Mouse (Mus musculus) limb, embryonic 14.5 days (tissue): ENCODE results near the gene Gabarap. TPM values are rescaled to one million over a fixed set of nuclear protein-coding genes. Genes with fewer than 3 reads are reported as not detected.

Source experiments
- ATAC-seq: fragments of 200-750 bp; cut with Nextera tagmentation; 2 replicates; pipeline ENCODE4 v1.8.0; 2017; ENCODE audit warnings: low read depth, moderate number of reproducible peaks, moderate TSS enrichment; ENCODE audit not compliant: low FRiP score
- DNase-seq: peaks from one replicate; pipeline ENCODE4 v3.0.0-alpha.2; 2015; ENCODE audit warnings: low spot score
- H3K27ac ChIP-seq: fragments of 300-500 bp; sonication (generic); replicated peaks from 2 replicates; pipeline ENCODE4 v1.5.1; 2014; ENCODE audit warnings: low read depth, mild to moderate bottlenecking, low read length, moderate library complexity, mixed read lengths
- H3K27me3 ChIP-seq: fragments of 300-500 bp; sonication (generic); 2 replicates; pipeline ENCODE4 v1.6.1; 2014; ENCODE audit warnings: low read length, mixed read lengths; ENCODE audit not compliant: control insufficient read depth, insufficient read depth
- H3K36me3 ChIP-seq: fragments of 300-500 bp; sonication (generic); 2 replicates; pipeline ENCODE4 v1.6.1; 2014; ENCODE audit warnings: mild to moderate bottlenecking, low read length, moderate library complexity, mixed read lengths; ENCODE audit not compliant: control insufficient read depth, insufficient read depth
- H3K4me1 ChIP-seq: fragments of 300-500 bp; sonication (generic); 2 replicates; pipeline ENCODE4 v1.6.1; 2014; ENCODE audit warnings: antibody characterized with exemption, low read length, mixed read lengths; ENCODE audit not compliant: control insufficient read depth, insufficient read depth
- H3K4me2 ChIP-seq: fragments of 300-500 bp; sonication (generic); replicated peaks from 2 replicates; pipeline ENCODE4 v1.6.1; 2014; ENCODE audit warnings: low read depth, mild to moderate bottlenecking, low read length, moderate library complexity; ENCODE audit not compliant: severe bottlenecking
- H3K4me3 ChIP-seq: fragments of 300-500 bp; sonication (generic); replicated peaks from 2 replicates; pipeline ENCODE4 v1.5.1; 2014; ENCODE audit warnings: low read length
- H3K9ac ChIP-seq: fragments of 300-500 bp; sonication (generic); 2 replicates; pipeline ENCODE4 v1.6.1; 2014; ENCODE audit warnings: mild to moderate bottlenecking, low read depth, low read length, moderate library complexity; ENCODE audit not compliant: severe bottlenecking
- H3K9me3 ChIP-seq: fragments of 300-500 bp; sonication (generic); 2 replicates; pipeline ENCODE4 v1.6.1; 2016; ENCODE audit warnings: low read length; ENCODE audit not compliant: control insufficient read depth
- POLR2A ChIP-seq: fragments of 200-500 bp; IDR thresholded peaks from 2 replicates; pipeline ENCODE4 v1.8.0; 2012; ENCODE audit warnings: inconsistent platforms, mild to moderate bottlenecking, moderate library complexity, borderline replicate concordance; ENCODE audit not compliant: insufficient read depth, insufficient read length; ENCODE audit errors: extremely low read depth
- WGBS: fragments of 180-500 bp; shearing (Covaris S2); extraction: QIAGEN DNeasy Blood & Tissue Kit; methylation state at CpG from one replicate; pipeline ENCODE4 v1.1.7; 2014; 5-methylcytosine and 5-hydroxymethylcytosine counted together
- polyA plus RNA-seq, 2 experiments: library from polyadenylated mRNA; depleted of rRNA in 1 of 2; stranded (reverse) in 1 of 2; unstranded in 1 of 2; fragments of >200 nt; fragmentation: Nextera tagmentation in 1 of 2; extraction: Ambion mirVana in 1 of 2; gene quantifications; 2 replicates each; pipeline versions ENCODE4 v1.2.1 to v1.2.3; 2012 to 2014

Gabarap gene
- polyA plus RNA-seq, 2 experiments = 431 to 574 TPM

GRCm38 (mm10) chr11:69982225-69982624 lies 8.7 kb upstream of the Gabarap start, which contains the start of gene Elp5:
TSS of gene Elp5 (minus strand) at chr11:69982517.
- DNase-seq (no peak), ATAC-seq (no peak)
- Histone ChIP-seq H3K27me3 (no peaks in the 10 kb centered on the region), H3K4me1 (peaks cover 19% of the 10 kb centered on the region), H3K27ac (peak within 1 kb of the TSS; percentile 97), H3K9me3 (no peaks in the 10 kb centered on the region), H3K4me3 (peak within 1 kb of the TSS; percentile 99), H3K4me2 (peak within 1 kb of the TSS; percentile 88), H3K9ac (peak within 1 kb of the TSS; percentile 96), H3K36me3 (peaks cover 40% of the 10 kb centered on the region)
- no peak for TF ChIP-seq POLR2A
- WGBS = 66% methylated on average over 8 of the region's 8 CpGs

GRCm38 (mm10) chr11:69982877-69983276 lies 8.1 kb upstream of the Gabarap start:
- Histone ChIP-seq H3K27ac (no peak overlapping the region), H3K9ac (peak overlapping the region; percentile 96), H3K9me3 (no peaks in the 10 kb centered on the region), H3K27me3 (no peaks in the 10 kb centered on the region), H3K4me3 (peak overlapping the region; percentile 99), H3K36me3 (peaks cover 41% of the 10 kb centered on the region), H3K4me2 (peak overlapping the region; percentile 88), H3K4me1 (peaks cover 19% of the 10 kb centered on the region)
- 32% methylated on average over 5 of the region's 5 CpGs for WGBS
- no peak for TF ChIP-seq POLR2A
- no peak for ATAC-seq
- no peak for DNase-seq

- Histone ChIP-seq H3K36me3 (peaks cover 42% of the 10 kb centered on the region), H3K4me3 (no peak overlapping the region), H3K27ac (no peak overlapping the region), H3K9ac (peak overlapping the region; percentile 96; the same call in 1 of the 2 replicates), H3K9me3 (no peaks in the 10 kb centered on the region), H3K4me1 (peaks cover 19% of the 10 kb centered on the region), H3K4me2 (peak overlapping the region; percentile 88; the same call in 1 of the 2 replicates), H3K27me3 (no peaks in the 10 kb centered on the region)
- 84% methylated on average over 4 of the region's 4 CpGs for WGBS
- no peak for TF ChIP-seq POLR2A
- ATAC-seq (no peak), DNase-seq (no peak)
These were observed 7.6 kb upstream of the Gabarap start for GRCm38 (mm10) chr11:69983377-69983776.

- Histone ChIP-seq H3K4me2 (no peak overlapping the region), H3K9ac (no peak overlapping the region), H3K9me3 (no peaks in the 10 kb centered on the region), H3K4me1 (peaks cover 17% of the 10 kb centered on the region), H3K36me3 (peaks cover 53% of the 10 kb centered on the region), H3K27me3 (no peaks in the 10 kb centered on the region), H3K4me3 (no peak overlapping the region), H3K27ac (no peak overlapping the region)
- 87% methylated on average over 8 of the region's 8 CpGs for WGBS
- ATAC-seq (no peak), DNase-seq (no peak)
- no peak for TF ChIP-seq POLR2A
These were observed 6.5 kb upstream of the Gabarap start for GRCm38 (mm10) chr11:69984431-69984830.

GRCm38 (mm10) chr11:69989949-69990348 lies 994 bp upstream of the Gabarap start:
- no peak for ATAC-seq
- peak overlapping the region; percentile 83; the same call in 1 of the 2 replicates for H3K27ac ChIP-seq
- H3K4me2 ChIP-seq = no peak overlapping the region
- no peaks in the 10 kb centered on the region for H3K9me3 ChIP-seq
- no peak for TF ChIP-seq POLR2A
- peaks cover 68% of the 10 kb centered on the region for H3K36me3 ChIP-seq
- no peaks in the 10 kb centered on the region for H3K27me3 ChIP-seq
- no peak overlapping the region for H3K4me3 ChIP-seq
- 92% methylated on average over 8 of the region's 8 CpGs for WGBS
- H3K4me1 ChIP-seq = peaks cover 9% of the 10 kb centered on the region; the same call in 1 of the 2 replicates
- no peak for DNase-seq
- no peak overlapping the region for H3K9ac ChIP-seq

GRCm38 (mm10) chr11:69991711-69992110 lies 768 bp downstream of the Gabarap start:
- Histone ChIP-seq H3K36me3 (peaks cover 56% of the 10 kb centered on the region), H3K4me1 (peaks cover 9% of the 10 kb centered on the region; the same call in 1 of the 2 replicates), H3K4me3 (peak overlapping the region; percentile 78), H3K27ac (peak overlapping the region; percentile 83), H3K4me2 (peak overlapping the region; percentile 65), H3K9ac (peak overlapping the region; percentile 84), H3K9me3 (no peaks in the 10 kb centered on the region), H3K27me3 (no peaks in the 10 kb centered on the region)
- 0 out of 2 replicates have a peak, but pooled peaks have one; percentile 28 for TF ChIP-seq POLR2A
- peak; percentile 2; the same call in 1 of the 2 replicates for ATAC-seq
- DNase-seq = no peak
- 0% methylated on average over 15 of the region's 15 CpGs for WGBS
